Mouse (Mus musculus): ENCODE measurements around the gene 4922502D21Rik. TPM values are rescaled to one million over a fixed set of nuclear protein-coding genes. Genes with fewer than 3 reads are reported as not detected.

4922502D21Rik gene
- polyA plus RNA-seq, 1 experiment from 2014 or later = not detected

Other genes starting within 250 kb of the 4922502D21Rik start
- gene Clec2e, start 230.9 kb downstream of the 4922502D21Rik start, polyA plus RNA-seq (2014; fragmentation: Nextera tagmentation; extraction: Ambion mirVana) = not detected in 2 replicates
- gene Clec2d, start 151.2 kb downstream of the 4922502D21Rik start, polyA plus RNA-seq (2014; fragmentation: Nextera tagmentation; extraction: Ambion mirVana) = not detected in 2 replicates
- 0.27 and 0.29 TPM in 2 replicates for gene Cd69, start 56.4 kb downstream of the 4922502D21Rik start, polyA plus RNA-seq (2014; fragmentation: Nextera tagmentation; extraction: Ambion mirVana)
- 0.54 and 0.91 TPM in 2 replicates for gene Clec12a, start 10.9 kb upstream of the 4922502D21Rik start, polyA plus RNA-seq (2014; fragmentation: Nextera tagmentation; extraction: Ambion mirVana)
- not detected in 2 replicates for gene Clec12b, start 54.1 kb upstream of the 4922502D21Rik start, polyA plus RNA-seq (2014; fragmentation: Nextera tagmentation; extraction: Ambion mirVana)
- gene Clec1b, start 65.5 kb upstream of the 4922502D21Rik start, polyA plus RNA-seq (2014; fragmentation: Nextera tagmentation; extraction: Ambion mirVana) = 10.7 and 13.5 TPM in 2 replicates
- 0.13 and 0.15 TPM in 2 replicates for gene Clec9a, start 77.1 kb upstream of the 4922502D21Rik start, polyA plus RNA-seq (2014; fragmentation: Nextera tagmentation; extraction: Ambion mirVana)
- 0.49 and 1.5 TPM in 2 replicates for gene Clec1a, start 120.2 kb upstream of the 4922502D21Rik start, polyA plus RNA-seq (2014; fragmentation: Nextera tagmentation; extraction: Ambion mirVana)
- 0.36 TPM in 1 of 2 replicates, not detected in the other for gene Olr1, start 175.4 kb upstream of the 4922502D21Rik start, polyA plus RNA-seq (2014; fragmentation: Nextera tagmentation; extraction: Ambion mirVana)
- not detected in 2 replicates for gene Tmem52b, start 180.8 kb upstream of the 4922502D21Rik start, polyA plus RNA-seq (2014; fragmentation: Nextera tagmentation; extraction: Ambion mirVana)
- 17.5 and 19.4 TPM in 2 replicates for gene Gabarapl1, start 201.4 kb upstream of the 4922502D21Rik start, polyA plus RNA-seq (2014; fragmentation: Nextera tagmentation; extraction: Ambion mirVana)
- gene Klre1, start 246.1 kb upstream of the 4922502D21Rik start, polyA plus RNA-seq (2014; fragmentation: Nextera tagmentation; extraction: Ambion mirVana) = not detected in 2 replicates

Measured in embryonic facial prominence, embryonic 11.5 days (tissue).